Mouse (Mus musculus): ENCODE measurements around the gene Kat2a. TPM values are rescaled to one million over a fixed set of nuclear protein-coding genes. Genes with fewer than 3 reads are reported as not detected.

The Kat2a gene
- total RNA-seq, 4 experiments from 2014 or later = 9.0 to 11.1 (median 10.1) TPM

GRCm38 (mm10) chr11:100710977-100711376 is 1.3 kb downstream of the Kat2a start:
- no peak for DNase-seq (ENCODE audit: low spot score in 2 of 2)

GRCm38 (mm10) chr11:100710528-100710927 is 1.7 kb downstream of the Kat2a start:
- no peak for DNase-seq (ENCODE audit: low spot score in 2 of 2)

- DNase-seq (ENCODE audit: low spot score in 2 of 2) = no peak
These were observed 3.0 kb downstream of the Kat2a start for GRCm38 (mm10) chr11:100709201-100709810.

- DNase-seq (ENCODE audit: low spot score in 2 of 2) = no peak
These were observed 7.0 kb downstream of the Kat2a start for GRCm38 (mm10) chr11:100705095-100705747.

GRCm38 (mm10) chr11:100703851-100704531 is 8.3 kb downstream of the Kat2a start, which contains the start of gene Dhx58:
Gene Dhx58 (minus strand): TSS chr11:100704271.
- DNase-seq (ENCODE audit: low spot score in 2 of 2) = no peak

GRCm38 (mm10) chr11:100703366-100703765 is 8.9 kb downstream of the Kat2a start:
- no peak for DNase-seq (ENCODE audit: low spot score in 2 of 2)

GRCm38 (mm10) chr11:100702906-100703305 is 9.4 kb downstream of the Kat2a start:
- no peak for DNase-seq (ENCODE audit: low spot score in 2 of 2)

- no peak for DNase-seq (ENCODE audit: low spot score in 2 of 2)
These were observed 10.0 kb downstream of the Kat2a start for GRCm38 (mm10) chr11:100702081-100702851.

- peak; percentile 53 to 57 for DNase-seq (ENCODE audit: low spot score in 2 of 2)
These were observed 11.0 kb downstream of the Kat2a start for GRCm38 (mm10) chr11:100701301-100701700.

GRCm38 (mm10) chr11:100700710-100701109 is 11.6 kb downstream of the Kat2a start:
- DNase-seq (ENCODE audit: low spot score in 2 of 2) = no peak

- no peak for DNase-seq (ENCODE audit: low spot score in 2 of 2)
These were observed 14.3 kb downstream of the Kat2a start for GRCm38 (mm10) chr11:100697921-100698320.

GRCm38 (mm10) chr11:100694926-100695325 is 17.3 kb downstream of the Kat2a start:
- peak; percentile 49 to 63 for DNase-seq (ENCODE audit: low spot score in 2 of 2)

GRCm38 (mm10) chr11:100693154-100693553 is 19.1 kb downstream of the Kat2a start:
- DNase-seq (ENCODE audit: low spot score in 2 of 2) = no peak

GRCm38 (mm10) chr11:100692164-100692616 is 20.1 kb downstream of the Kat2a start, which contains the start of gene Zfp385c:
Gene Zfp385c (minus strand): TSS chr11:100692455.
- no peak for DNase-seq (ENCODE audit: low spot score in 2 of 2)

GRCm38 (mm10) chr11:100690389-100690788 is 21.9 kb downstream of the Kat2a start:
- DNase-seq (ENCODE audit: low spot score in 2 of 2) = no peak

- no peak for DNase-seq (ENCODE audit: low spot score in 2 of 2)
These were observed 23.8 kb downstream of the Kat2a start for GRCm38 (mm10) chr11:100688443-100688842.

GRCm38 (mm10) chr11:100687265-100687664 is 25.0 kb downstream of the Kat2a start:
- DNase-seq (ENCODE audit: low spot score in 2 of 2) = no peak

- no peak for DNase-seq (ENCODE audit: low spot score in 2 of 2)
These were observed 26.9 kb downstream of the Kat2a start for GRCm38 (mm10) chr11:100685371-100685770.

- no peak for DNase-seq (ENCODE audit: low spot score in 2 of 2)
These were observed 28.2 kb downstream of the Kat2a start for GRCm38 (mm10) chr11:100684084-100684483.

GRCm38 (mm10) chr11:100682526-100682925 is 29.7 kb downstream of the Kat2a start:
- no peak for DNase-seq (ENCODE audit: low spot score in 2 of 2)

GRCm38 (mm10) chr11:100681826-100682225 is 30.4 kb downstream of the Kat2a start:
- no peak for DNase-seq (ENCODE audit: low spot score in 2 of 2)
